Mouse (Mus musculus) layer of hippocampus, adult 2 months (tissue): Measurements from ENCODE around the gene Cfap77. TPM values are rescaled to one million over a fixed set of nuclear protein-coding genes. Genes with fewer than 3 reads are reported as not detected.

Source experiments
- DNase-seq, 2 experiments: peaks; one replicate each; pipeline ENCODE4 v3.0.0; 2022; ENCODE audit warnings: low spot score in 2 of 2
- H3K27ac ChIP-seq: fragments of 200-600 bp; 2 replicates; pipeline ENCODE4 v1.8.1; 2022
- H3K4me3 ChIP-seq: fragments of 200-600 bp; 2 replicates; pipeline ENCODE4 v1.8.1; 2022; ENCODE audit warnings: mild to moderate bottlenecking
- CTCF ChIP-seq: fragments of 200-600 bp; conservative IDR thresholded peaks from 2 replicates; pipeline ENCODE4 v1.8.1; 2022; ENCODE audit warnings: antibody characterized with exemption, mild to moderate bottlenecking, moderate library complexity
- total RNA-seq, 2 experiments: library from RNA; stranded (reverse); gene quantifications; 2 replicates each; pipeline ENCODE4 v1.2.3; 2021

The Cfap77 gene
- total RNA-seq, 2 experiments from 2014 or later: 0.32 to 0.64 TPM

GRCm38 (mm10) chr2:28968278-28968677, 86.6 kb downstream of the Cfap77 start:
- no peak for DNase-seq
- Histone ChIP-seq H3K4me3 (no peak overlapping the region), H3K27ac (no peak overlapping the region)
- no peak for TF ChIP-seq CTCF

GRCm38 (mm10) chr2:28966151-28966795, 88.6 kb downstream of the Cfap77 start:
- no peak for DNase-seq
- no peak overlapping the region for H3K27ac ChIP-seq
- TF ChIP-seq CTCF: no peak
- no peak overlapping the region for H3K4me3 ChIP-seq

DNA sequence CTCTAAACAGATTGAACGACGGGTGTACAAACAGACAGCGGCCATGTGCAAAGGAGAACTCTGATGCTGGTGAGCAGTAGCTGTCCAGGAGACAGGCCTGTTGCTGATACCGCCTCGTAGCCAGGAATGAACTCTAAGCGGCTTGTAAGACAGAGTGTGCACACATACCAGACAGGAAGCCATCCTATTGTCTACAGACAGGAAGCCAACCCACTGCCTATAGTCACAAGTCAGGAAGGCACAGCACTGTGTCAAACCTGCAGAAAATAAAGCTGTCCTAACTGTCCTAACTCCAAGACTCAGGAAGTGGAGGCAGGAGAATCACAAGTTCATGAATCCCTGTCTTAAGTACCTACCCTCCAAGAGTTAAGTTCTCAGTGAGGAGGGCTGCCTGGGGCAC, 91.3 kb downstream of the Cfap77 start:
- no peak for DNase-seq
- no peak overlapping the region for H3K27ac ChIP-seq
- no peak for TF ChIP-seq CTCF
- H3K4me3 ChIP-seq: no peak overlapping the region

DNA sequence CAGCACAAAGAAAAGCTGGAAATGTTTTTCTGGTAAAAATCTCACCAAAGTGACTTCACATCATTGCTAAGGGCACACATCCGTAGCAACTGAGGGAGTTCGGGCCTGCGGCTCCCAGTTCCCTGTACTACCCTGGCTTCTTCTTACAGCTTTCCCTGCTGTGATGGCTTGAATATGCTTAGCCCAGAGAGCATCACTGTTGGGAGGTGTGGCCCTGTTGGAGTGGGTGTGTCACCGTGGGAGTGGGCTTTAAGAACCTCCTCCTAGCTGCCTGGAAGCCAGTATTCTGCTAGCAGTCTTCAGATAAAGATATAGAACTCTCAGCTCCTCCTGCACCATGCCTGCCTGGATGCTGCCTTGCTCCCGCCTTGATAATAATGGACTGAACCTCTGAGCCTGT, 93.2 kb downstream of the Cfap77 start:
- TF ChIP-seq CTCF: no peak

DNA sequence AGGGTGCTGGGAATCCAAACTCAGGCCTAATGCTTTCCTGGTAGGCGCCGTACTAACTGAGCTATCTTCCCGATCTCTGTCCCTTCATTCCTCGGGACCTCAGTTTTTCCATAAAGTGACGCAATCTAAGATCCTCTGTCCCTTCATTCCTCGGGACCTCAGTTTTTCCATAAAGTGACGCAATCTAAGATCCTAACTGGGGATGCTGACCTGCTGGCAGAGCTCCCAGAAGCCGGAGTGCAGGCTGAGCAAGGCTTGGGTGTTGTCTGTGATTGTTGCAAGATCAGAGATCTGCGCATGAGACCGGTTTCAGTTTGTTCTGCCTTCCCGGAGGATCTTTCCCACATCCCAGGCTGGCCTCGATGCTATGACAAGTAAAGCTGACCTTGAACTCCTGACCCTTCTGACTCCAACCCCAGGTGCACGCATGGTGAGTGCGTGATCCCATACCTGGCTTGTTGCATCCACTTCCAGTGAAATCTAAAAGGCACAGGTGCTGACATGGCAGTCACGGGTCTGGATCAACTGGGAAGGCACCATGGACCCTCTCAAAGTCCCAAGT, 93.8 kb downstream of the Cfap77 start:
- DNase-seq: no peak
- TF ChIP-seq CTCF: no peak
- H3K4me3 ChIP-seq: no peak overlapping the region
- no peak overlapping the region for H3K27ac ChIP-seq

More for the DNA sequence above, 93.2 kb downstream of the Cfap77 start:
- DNase-seq: no peak
- Histone ChIP-seq H3K4me3 (no peak overlapping the region), H3K27ac (no peak overlapping the region)

DNA sequence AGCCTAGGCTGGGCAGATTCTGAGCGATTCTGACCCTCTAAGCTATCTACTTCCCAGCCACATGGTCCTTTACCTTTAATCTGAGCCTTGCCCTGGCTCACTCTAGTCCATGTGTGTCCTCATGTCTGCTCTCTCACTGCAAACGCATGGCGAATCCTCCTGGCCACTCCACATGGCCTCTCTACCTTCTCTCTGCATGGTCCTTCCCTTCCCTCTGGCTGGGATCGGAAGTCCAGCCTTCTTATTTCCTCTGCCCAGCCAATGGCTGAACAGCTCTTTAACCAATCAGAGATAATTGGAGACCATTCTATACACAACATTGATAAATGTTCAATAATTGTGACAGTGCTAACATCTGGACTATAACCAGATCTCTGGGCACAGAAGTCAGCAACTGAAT, 98.0 kb downstream of the Cfap77 start:
- no peak overlapping the region for H3K4me3 ChIP-seq
- TF ChIP-seq CTCF: no peak
- no peak overlapping the region for H3K27ac ChIP-seq
- DNase-seq: no peak

DNA sequence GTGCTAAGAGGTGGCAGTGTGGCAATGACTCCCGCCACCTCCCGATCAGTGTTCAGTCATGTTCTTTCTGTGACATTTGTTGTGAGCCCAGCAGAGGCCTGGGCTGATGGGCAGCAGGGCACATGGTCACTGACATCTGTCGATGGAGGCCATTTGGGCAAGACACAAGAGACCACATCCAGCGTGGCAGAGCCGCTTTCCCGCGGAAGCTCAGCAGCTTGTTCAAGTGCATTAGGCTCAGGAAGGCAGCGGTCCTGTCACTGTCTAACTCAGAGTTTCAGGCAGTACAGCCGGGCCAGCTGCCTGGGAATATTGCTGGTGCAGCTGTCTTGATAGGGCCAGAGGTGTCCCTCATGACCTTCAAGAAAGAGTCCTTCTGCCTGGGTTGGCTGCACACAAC, 100.3 kb downstream of the Cfap77 start:
- Histone ChIP-seq H3K4me3 (no peak overlapping the region), H3K27ac (no peak overlapping the region)
- no peak for DNase-seq
- TF ChIP-seq CTCF: no peak

DNA sequence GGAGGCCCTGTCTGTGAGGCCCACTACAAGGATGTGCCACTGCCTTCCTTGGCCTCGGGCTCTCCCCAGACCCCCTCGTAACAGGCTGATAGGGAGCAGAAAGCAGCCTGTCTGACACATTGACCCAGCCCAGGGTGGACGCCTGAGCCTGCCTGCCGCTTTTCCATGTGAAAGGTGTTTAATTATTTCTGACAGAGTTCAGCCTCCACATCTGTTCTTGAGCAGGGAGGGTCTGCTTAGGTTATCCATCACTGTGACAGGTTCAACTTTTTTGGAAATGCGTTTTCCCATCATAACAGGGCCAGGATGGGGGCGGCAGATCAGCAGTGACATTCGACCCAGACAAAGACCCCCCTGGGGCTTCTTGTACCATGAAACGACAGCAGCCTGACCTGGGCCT, 101.9 kb downstream of the Cfap77 start:
- DNase-seq: no peak

GRCm38 (mm10) chr2:28946312-28946711, 108.6 kb downstream of the Cfap77 start:
- no peak for DNase-seq
- Histone ChIP-seq H3K4me3 (no peak overlapping the region), H3K27ac (no peak overlapping the region)
- no peak for TF ChIP-seq CTCF

More for the DNA sequence above, 101.9 kb downstream of the Cfap77 start:
- no peak for TF ChIP-seq CTCF
- H3K4me3 ChIP-seq: no peak overlapping the region
- no peak overlapping the region for H3K27ac ChIP-seq

DNA sequence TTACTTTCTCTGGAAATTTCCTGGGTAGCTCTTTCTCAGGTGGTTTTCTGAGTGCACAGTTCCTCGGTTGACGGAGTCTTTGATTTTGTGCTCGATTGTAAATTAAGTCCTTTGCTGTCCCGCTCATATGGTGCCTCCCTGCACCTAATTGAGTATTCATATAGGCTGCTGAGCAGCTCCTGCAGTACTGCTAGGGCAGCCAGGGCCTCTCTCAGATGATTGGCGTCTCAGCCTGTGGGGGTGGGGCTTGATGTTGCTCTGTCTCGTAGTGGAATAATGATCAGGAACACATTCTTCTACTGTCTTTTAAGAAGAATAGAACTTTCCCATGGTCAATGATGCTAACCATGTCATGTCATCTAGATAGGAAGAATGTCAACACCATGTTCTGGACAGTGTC, 109.5 kb downstream of the Cfap77 start:
- Histone ChIP-seq H3K27ac (no peak overlapping the region), H3K4me3 (no peak overlapping the region)
- DNase-seq: no peak
- no peak for TF ChIP-seq CTCF

- Histone ChIP-seq H3K27ac (no peak overlapping the region), H3K4me3 (no peak overlapping the region)
- DNase-seq: no peak
- TF ChIP-seq CTCF: no peak
Measured at GRCm38 (mm10) chr2:28943666-28944516, 111.0 kb downstream of the Cfap77 start.

DNA sequence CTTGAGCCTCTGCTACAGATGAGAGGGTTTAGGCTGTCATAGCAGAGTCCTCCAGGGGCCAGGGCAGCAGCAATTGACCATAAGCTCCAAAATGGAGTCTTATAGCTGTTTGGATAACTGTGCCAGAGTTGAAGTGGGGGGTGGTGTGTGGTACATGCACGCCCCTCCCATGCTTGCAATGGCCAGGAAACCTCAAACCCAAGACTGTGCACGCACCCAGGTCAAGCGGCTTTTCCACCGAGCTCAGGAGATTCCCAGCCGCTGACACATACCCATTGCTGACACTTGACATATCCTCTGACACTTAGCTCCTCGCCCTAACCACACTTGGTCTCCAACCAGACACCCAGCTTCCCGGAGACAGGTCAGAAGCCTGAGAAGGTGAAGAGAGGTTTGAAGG, 115.9 kb downstream of the Cfap77 start:
- TF ChIP-seq CTCF: no peak
- H3K27ac ChIP-seq: no peak overlapping the region
- H3K4me3 ChIP-seq: no peak overlapping the region
- DNase-seq: no peak

DNA sequence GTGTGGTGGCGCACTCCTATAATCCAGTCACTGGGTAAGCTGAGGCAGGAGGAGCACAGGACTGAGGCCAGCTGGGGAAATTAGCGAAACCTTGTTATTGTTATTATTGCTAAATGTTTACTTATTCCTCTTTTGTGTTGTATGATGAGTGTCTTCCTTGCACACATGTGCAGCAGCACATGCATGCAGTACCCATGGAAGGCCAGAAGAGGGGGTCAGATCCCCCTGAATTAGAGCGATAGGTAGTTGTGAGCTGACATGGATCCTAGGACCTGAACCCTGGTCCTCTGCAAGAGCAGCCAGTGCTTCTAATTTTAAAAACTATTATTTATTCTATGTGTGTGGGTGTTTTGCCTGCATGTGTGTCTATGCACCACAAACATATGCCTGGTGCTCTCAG, 124.3 kb downstream of the Cfap77 start:
- DNase-seq: no peak
- H3K4me3 ChIP-seq: no peak overlapping the region
- no peak overlapping the region for H3K27ac ChIP-seq
- TF ChIP-seq CTCF: peak; percentile 44
